Mouse (Mus musculus) MEL (cell line): ENCODE measurements at regions not wholly inside any gene's neighbourhood (a gene's known extent, or its start where the extent isn't known, plus 50 kb on each side); places are given as distances from the start of the nearest gene placed in this dataset.

Experiments used
- DNase-seq: peaks from one replicate; pipeline ENCODE4 v3.0.0; 2011; ENCODE audit warnings: low read depth, low spot score
- H3K27ac ChIP-seq: 2 replicates; pipeline ENCODE4 v1.5.1; 2012; ENCODE audit warnings: low read depth, mild to moderate bottlenecking, control low read depth, low read length, moderate library complexity; ENCODE audit not compliant: control insufficient read depth
- H3K27me3 ChIP-seq, 2 experiments: fragments of 150-350 bp in 1 of 2; sonication (generic) in 1 of 2; 2 replicates each; pipeline ENCODE4 v1.6.1; 2012; ENCODE audit warnings: low read length in 2 of 2, mild to moderate bottlenecking in 2 of 2, improper control_type of control experiment in 1 of 2, moderate library complexity in 1 of 2; ENCODE audit not compliant: insufficient read depth in 2 of 2, control insufficient read depth in 1 of 2
- H3K36me3 ChIP-seq, 2 experiments: 2 replicates each; pipeline ENCODE4 v1.6.1; 2012 to 2014; ENCODE audit warnings: low read length in 2 of 2, improper control_type of control experiment in 1 of 2, inconsistent platforms in 1 of 2, mild to moderate bottlenecking in 1 of 2; ENCODE audit not compliant: insufficient read depth in 2 of 2, control insufficient read depth in 1 of 2
- H3K4me1 ChIP-seq, 2 experiments: fragments of 150-350 bp in 1 of 2; sonication (generic) in 1 of 2; 2 replicates each; pipeline ENCODE4 v1.6.1; 2012; ENCODE audit warnings: low read length in 2 of 2, improper control_type of control experiment in 1 of 2, mild to moderate bottlenecking in 1 of 2; ENCODE audit not compliant: insufficient read depth in 2 of 2, control insufficient read depth in 1 of 2
- H3K4me3 ChIP-seq, 2 experiments: fragments of 150-350 bp in 1 of 2; sonication (generic) in 1 of 2; 2 replicates each; pipeline ENCODE4 v1.5.1; 2012; ENCODE audit warnings: low read depth in 2 of 2, low read length in 2 of 2, mild to moderate bottlenecking in 2 of 2, moderate library complexity in 2 of 2, control low read depth in 1 of 2, improper control_type of control experiment in 1 of 2; ENCODE audit not compliant: control insufficient read depth in 1 of 2, insufficient read depth in 1 of 2
- H3K79me2 ChIP-seq: 2 replicates; pipeline ENCODE4 v1.6.1; 2012; ENCODE audit warnings: mild to moderate bottlenecking, low read length, moderate library complexity; ENCODE audit not compliant: control insufficient read depth, poor library complexity, insufficient read depth
- H3K9ac ChIP-seq: 2 replicates; pipeline ENCODE4 v1.6.1; 2012; ENCODE audit warnings: low read depth, mild to moderate bottlenecking, control low read depth, low read length, moderate library complexity; ENCODE audit not compliant: control insufficient read depth, poor library complexity, severe bottlenecking
- H3K9me3 ChIP-seq: fragments of 150-350 bp; sonication (generic); replicated peaks from 2 replicates; pipeline ENCODE4 v1.6.1; 2012; ENCODE audit warnings: mild to moderate bottlenecking, low read length, improper control_type of control experiment, moderate library complexity; ENCODE audit not compliant: insufficient read depth
- BHLHE40 ChIP-seq: IDR thresholded peaks from 2 replicates; pipeline ENCODE4 v1.6.1; 2012; ENCODE audit warnings: low read depth, mild to moderate bottlenecking, inconsistent platforms, low read length, improper control_type of control experiment, borderline replicate concordance
- CTCF ChIP-seq, 3 experiments: IDR thresholded peaks in 2 of 3; conservative IDR thresholded peaks in 1 of 3; 2 replicates each; pipeline ENCODE4 v1.5.1; 2011 to 2012; ENCODE audit warnings: low read length in 3 of 3, low read depth in 2 of 3, mild to moderate bottlenecking in 2 of 3, improper control_type of control experiment in 1 of 3, inconsistent platforms in 1 of 3, mixed read lengths in 1 of 3, moderate library complexity in 1 of 3; ENCODE audit not compliant: control insufficient read depth in 1 of 3, insufficient read depth in 1 of 3, poor library complexity in 1 of 3, severe bottlenecking in 1 of 3
- EP300 ChIP-seq, 2 experiments: IDR thresholded peaks; 2 replicates each; pipeline ENCODE4 v1.6.1; 2011; ENCODE audit warnings: improper control_type of control experiment in 2 of 2, low read length in 2 of 2, low read depth in 1 of 2, mild to moderate bottlenecking in 1 of 2
- GABPA ChIP-seq: IDR thresholded peaks from 2 replicates; pipeline ENCODE4 v1.6.1; 2012; ENCODE audit warnings: low read depth, mild to moderate bottlenecking, inconsistent platforms, low read length, improper control_type of control experiment, moderate library complexity
- HCFC1 ChIP-seq: IDR thresholded peaks from 2 replicates; pipeline ENCODE4 v1.6.1; 2012; ENCODE audit warnings: low read depth, mild to moderate bottlenecking, inconsistent platforms, low read length, improper control_type of control experiment, moderate library complexity
- JUND ChIP-seq: IDR thresholded peaks from 2 replicates; pipeline ENCODE4 v1.6.1; 2011; ENCODE audit warnings: low read depth, mild to moderate bottlenecking, improper control_type of control experiment, low read length
- MAFK ChIP-seq: IDR thresholded peaks from 2 replicates; pipeline ENCODE4 v1.6.1; 2011; ENCODE audit warnings: low read depth, mild to moderate bottlenecking, low read length, improper control_type of control experiment, borderline replicate concordance
- MAX ChIP-seq: IDR thresholded peaks from 2 replicates; pipeline ENCODE4 v1.6.1; 2011; ENCODE audit warnings: low read length, improper control_type of control experiment
- MAZ ChIP-seq: IDR thresholded peaks from 2 replicates; pipeline ENCODE4 v1.6.1; 2012; ENCODE audit warnings: low read depth, mild to moderate bottlenecking, inconsistent platforms, low read length, improper control_type of control experiment
- NRF1 ChIP-seq: IDR thresholded peaks from 2 replicates; pipeline ENCODE4 v1.6.1; 2014; ENCODE audit warnings: low read depth, mild to moderate bottlenecking, inconsistent platforms, low read length, improper control_type of control experiment, moderate library complexity; ENCODE audit not compliant: poor library complexity, insufficient read depth, severe bottlenecking
- POLR2AphosphoS5 ChIP-seq: IDR thresholded peaks from 2 replicates; pipeline ENCODE4 v1.6.1; 2012; ENCODE audit warnings: low read depth, borderline replicate concordance, mild to moderate bottlenecking, inconsistent platforms, low read length, moderate library complexity, mixed read lengths
- SIN3A ChIP-seq: IDR thresholded peaks from 2 replicates; pipeline ENCODE4 v1.6.1; 2012; ENCODE audit warnings: low read length, improper control_type of control experiment, inconsistent platforms
- SMC3 ChIP-seq: IDR thresholded peaks from 2 replicates; pipeline ENCODE4 v1.6.1; 2011; ENCODE audit warnings: low read depth, low read length, improper control_type of control experiment
- TCF12 ChIP-seq: IDR thresholded peaks from 2 replicates; pipeline ENCODE4 v1.6.1; 2014; ENCODE audit warnings: low read depth, mild to moderate bottlenecking, inconsistent platforms, low read length, improper control_type of control experiment, moderate library complexity
- USF2 ChIP-seq, 2 experiments: IDR thresholded peaks; 2 replicates each; pipeline ENCODE4 v1.6.1; 2011 to 2012; ENCODE audit warnings: improper control_type of control experiment in 2 of 2, low read length in 2 of 2, borderline replicate concordance in 1 of 2, inconsistent platforms in 1 of 2, low read depth in 1 of 2, mild to moderate bottlenecking in 1 of 2; ENCODE audit not compliant: insufficient read depth in 1 of 2
- ZMIZ1 ChIP-seq: IDR thresholded peaks from 2 replicates; pipeline ENCODE4 v1.6.1; 2012; ENCODE audit warnings: low read depth, mild to moderate bottlenecking, inconsistent platforms, low read length, improper control_type of control experiment, moderate library complexity
- ZNF384 ChIP-seq: IDR thresholded peaks from 2 replicates; pipeline ENCODE4 v1.6.1; 2012; ENCODE audit warnings: low read depth, mild to moderate bottlenecking, inconsistent platforms, low read length, improper control_type of control experiment

GRCm38 (mm10) chr6:49906456-49906855 lies 83.9 kb downstream of the Npy start:
- Histone ChIP-seq H3K79me2 (no peaks in the 10 kb centered on the region), H3K36me3 (no peaks in the 10 kb centered on the region), H3K27me3 (no peaks in the 10 kb centered on the region), H3K27ac (no peak overlapping the region), H3K4me1 (no peaks in the 10 kb centered on the region), H3K9ac (no peak overlapping the region), H3K4me3 (no peak overlapping the region), H3K9me3 (no peaks in the 10 kb centered on the region)
- no peak for TF ChIP-seq GABPA
- TF ChIP-seq SMC3 = no peak
- no peak for TF ChIP-seq JUND
- no peak for TF ChIP-seq BHLHE40
- no peak for TF ChIP-seq POLR2AphosphoS5
- TF ChIP-seq HCFC1 = no peak
- no peak for DNase-seq

GRCm38 (mm10) chr6:49919089-49919812 lies 96.7 kb downstream of the Npy start:
- Histone ChIP-seq H3K9ac (no peak overlapping the region), H3K36me3 (no peaks in the 10 kb centered on the region), H3K79me2 (no peaks in the 10 kb centered on the region), H3K27ac (no peak overlapping the region), H3K4me1 (no peaks in the 10 kb centered on the region), H3K4me3 (no peak overlapping the region), H3K9me3 (no peaks in the 10 kb centered on the region), H3K27me3 (no peaks in the 10 kb centered on the region)
- no peak for DNase-seq
- TF ChIP-seq CTCF (IDR thresholded peaks at IDR 0.05 in 2 of 3, conservative IDR thresholded peaks at IDR 0.05 in 1 of 3; ENCODE audit: control insufficient read depth in 1 of 3, insufficient read depth in 1 of 3, low read depth in 2 of 3, low read length in 3 of 3, poor library complexity in 1 of 3, severe bottlenecking in 1 of 3) (peak in 1 of 3 experiments; percentile 6; a peak in 1 of 6 replicates), TCF12 (no peak)

- DNase-seq = no peak
- Histone ChIP-seq H3K4me1 (no peaks in the 10 kb centered on the region), H3K9me3 (no peaks in the 10 kb centered on the region), H3K4me3 (no peak overlapping the region), H3K27ac (no peak overlapping the region), H3K9ac (no peak overlapping the region), H3K79me2 (no peaks in the 10 kb centered on the region), H3K36me3 (no peaks in the 10 kb centered on the region), H3K27me3 (no peaks in the 10 kb centered on the region)
- TF ChIP-seq SIN3A = no peak
- no peak for TF ChIP-seq MAX
- no peak for TF ChIP-seq SMC3
- no peak for TF ChIP-seq NRF1
- no peak for TF ChIP-seq ZMIZ1
- no peak for TF ChIP-seq MAZ
- no peak for TF ChIP-seq BHLHE40
- TF ChIP-seq EP300 (IDR thresholded peaks at IDR 0.05; ENCODE audit: low read depth in 1 of 2, low read length in 2 of 2) = no peak
- TF ChIP-seq ZNF384 = no peak
- no peak for TF ChIP-seq USF2 (IDR thresholded peaks at IDR 0.05; ENCODE audit: borderline replicate concordance in 1 of 2, insufficient read depth in 1 of 2, low read depth in 1 of 2, low read length in 2 of 2)
- TF ChIP-seq MAFK = no peak
These were observed 97.3 kb downstream of the Npy start for GRCm38 (mm10) chr6:49919813-49920170.
